Comparison of ENCODE assay signal across 7 mouse cellular contexts in genomic region chr14:76948948-76949347, GRCm38 (mm10).
DNase-seq lines count a peak whose midpoint lies in the region; ATAC-seq and TF ChIP-seq lines count a peak whose summit lies in the region.

No protein-coding gene starts in this region.

- intact Hi-C loops in left cerebral cortex, postnatal 4 days (cut with DNase I), result no loop called here

- no peaks in the 10 kb centered on the region for H3K27me3 ChIP-seq in heart, embryonic 14.5 days (ENCODE audit: control insufficient read depth, insufficient read depth, low read length)
- no peaks in the 10 kb centered on the region for H3K27me3 ChIP-seq in small intestine, adult 2 months (ENCODE audit: control insufficient read depth, insufficient read depth, low read length)

- TF ChIP-seq CTCF in small intestine, adult 2 months (IDR thresholded peaks at IDR 0.05; ENCODE audit: extremely low read depth, insufficient read length, insufficient replicate concordance, low read depth, low read length), result no peak

- ATAC-seq in heart, embryonic 14.5 days (ENCODE audit: insufficient number of reproducible peaks, insufficient read depth, low FRiP score, low read depth), result no peak

- TF ChIP-seq POLR2A in small intestine, adult 2 months (IDR thresholded peaks at IDR 0.05; ENCODE audit: low read depth, low read length), result no peak

- H3K4me2 ChIP-seq in heart, embryonic 14.5 days (ENCODE audit: low read length), result no peak overlapping the region

- DNase-seq in adipocyte (ENCODE audit: low spot score), result peak; percentile 29
- peak; percentile 68 for DNase-seq in adrenal gland, postnatal 10 days
- peak; percentile 41 to 51 for DNase-seq in kidney, postnatal 36 days
- no peak for DNase-seq in embryo, embryonic 9.5 days (ENCODE audit: extremely low spot score)
- DNase-seq in left cerebral cortex, postnatal 4 days, result no peak

- H3K27ac ChIP-seq in heart, embryonic 14.5 days (replicated peaks in 1 of 2; ENCODE audit: control insufficient read depth in 1 of 2, insufficient read depth in 1 of 2, low read depth in 2 of 2, low read length in 2 of 2), result peak overlapping the region; percentile 21 to 31; a peak in 2 of 4 replicates
- H3K27ac ChIP-seq in small intestine, adult 2 months (ENCODE audit: insufficient read depth, low read depth, low read length), result peak overlapping the region; percentile 72

- H3K4me3 ChIP-seq in heart, embryonic 14.5 days (ENCODE audit: control insufficient read depth in 1 of 2, insufficient read depth in 1 of 2, low read depth in 1 of 2, low read length in 2 of 2), result no peak overlapping the region
- no peak overlapping the region for H3K4me3 ChIP-seq in small intestine, adult 2 months (ENCODE audit: low read depth, low read length)

- peaks cover 12 to 27% of the 10 kb centered on the region in 2 experiments for H3K4me1 ChIP-seq in heart, embryonic 14.5 days (ENCODE audit: control insufficient read depth in 2 of 2, insufficient read depth in 2 of 2, low read length in 2 of 2)
- peaks cover 10% of the 10 kb centered on the region; the same call in 1 of the 2 replicates for H3K4me1 ChIP-seq in small intestine, adult 2 months (ENCODE audit: control insufficient read depth, insufficient read depth, insufficient read length, low read length)

- WGBS in heart, embryonic 14.5 days, result 52% methylated on average over 3 of the region's 3 CpGs
- WGBS in small intestine, adult 2 months, result 68% methylated on average over 3 of the region's 3 CpGs

- no peak overlapping the region for H3K9ac ChIP-seq in heart, embryonic 14.5 days (ENCODE audit: low read length)

- H3K9me3 ChIP-seq in heart, embryonic 14.5 days (ENCODE audit: control insufficient read depth, low read length), result no peaks in the 10 kb centered on the region

- no peaks in the 10 kb centered on the region for H3K36me3 ChIP-seq in heart, embryonic 14.5 days (ENCODE audit: control insufficient read depth, insufficient read depth, low read length)
- H3K36me3 ChIP-seq in small intestine, adult 2 months (ENCODE audit: control insufficient read depth, insufficient read depth, low read length), result no peaks in the 10 kb centered on the region

Comparison
In these comparisons a context has a peak if more than half of its experiments do, and no peak if none do; other contexts are left out.
1. DNase-seq: peak in adipocyte (single experiment), adrenal gland, postnatal 10 days (single experiment) and kidney, postnatal 36 days (2 of 2); none in embryo, embryonic 9.5 days (single experiment) and left cerebral cortex, postnatal 4 days (single experiment).